In the genomic region with DNA sequence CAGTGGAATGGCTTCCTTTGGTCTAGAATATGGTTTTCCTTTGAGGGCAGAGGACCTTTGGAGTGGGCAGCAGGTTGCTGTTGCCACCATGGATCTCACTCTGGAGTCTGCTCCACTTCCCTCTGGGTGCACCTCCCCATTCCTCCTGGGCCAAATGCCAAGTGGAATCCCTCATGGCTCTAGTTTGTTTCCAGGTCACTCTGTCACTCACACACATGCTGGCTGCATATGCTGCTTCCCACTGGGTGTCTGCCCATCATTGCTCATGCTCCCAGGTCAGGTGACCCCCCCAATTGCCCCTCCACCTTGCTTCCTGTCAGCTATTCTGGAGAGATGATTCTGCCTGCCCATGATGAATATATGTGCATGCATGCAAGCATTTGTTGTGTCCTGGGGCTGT, we compare ENCODE assay signal across 8 mouse cellular contexts. TPM values are rescaled to one million over a fixed set of nuclear protein-coding genes. Genes with fewer than 3 reads are reported as not detected.
DNase-seq lines count a peak whose midpoint lies in the region; ATAC-seq lines count a peak whose summit lies in the region.

No protein-coding gene starts in this region.

- H3K4me1 ChIP-seq in hindbrain, embryonic 13.5 days (replicated peaks): peaks cover 32% of the 10 kb centered on the region
- peaks cover 16% of the 10 kb centered on the region for H3K4me1 ChIP-seq in hindbrain, embryonic 12.5 days
- H3K4me1 ChIP-seq in heart, embryonic 14.5 days (ENCODE audit: control insufficient read depth in 2 of 2, insufficient read depth in 2 of 2, low read length in 2 of 2): peaks cover 38 to 50% of the 10 kb centered on the region in 2 experiments
- H3K4me1 ChIP-seq in lung, embryonic 15.5 days: peaks cover 42% of the 10 kb centered on the region

- no peak overlapping the region for H3K4me3 ChIP-seq in hindbrain, embryonic 13.5 days
- H3K4me3 ChIP-seq in hindbrain, embryonic 12.5 days: no peak overlapping the region
- H3K4me3 ChIP-seq in heart, embryonic 14.5 days (ENCODE audit: control insufficient read depth in 1 of 2, insufficient read depth in 1 of 2, low read depth in 1 of 2, low read length in 2 of 2): no peak overlapping the region
- H3K4me3 ChIP-seq in lung, embryonic 15.5 days: no peak overlapping the region

- no peak overlapping the region for H3K4me2 ChIP-seq in hindbrain, embryonic 13.5 days
- H3K4me2 ChIP-seq in hindbrain, embryonic 12.5 days (replicated peaks): no peak overlapping the region
- no peak overlapping the region for H3K4me2 ChIP-seq in heart, embryonic 14.5 days (ENCODE audit: low read length)
- no peak overlapping the region for H3K4me2 ChIP-seq in lung, embryonic 15.5 days

- DNase-seq in urinary bladder, postnatal 14 days (ENCODE audit: low spot score): peak; percentile 44
- DNase-seq in urinary bladder, postnatal 4 days (ENCODE audit: low spot score in 2 of 2): no peak
- DNase-seq in yolk sac, embryonic 10.5 days (ENCODE audit: low spot score): no peak

- peak overlapping the region; percentile 55 for H3K27ac ChIP-seq in hindbrain, embryonic 13.5 days
- no peak overlapping the region for H3K27ac ChIP-seq in hindbrain, embryonic 12.5 days
- peak overlapping the region; percentile 11 to 49; a peak in 3 of 4 replicates for H3K27ac ChIP-seq in heart, embryonic 14.5 days (replicated peaks in 1 of 2; ENCODE audit: control insufficient read depth in 1 of 2, insufficient read depth in 1 of 2, low read depth in 2 of 2, low read length in 2 of 2)
- H3K27ac ChIP-seq in lung, embryonic 15.5 days: 0 out of 2 replicates have a peak overlapping the region, but pooled peaks have one; percentile 8

- H3K36me3 ChIP-seq in hindbrain, embryonic 13.5 days: peaks cover 4% of the 10 kb centered on the region; the same call in 1 of the 2 replicates
- H3K36me3 ChIP-seq in hindbrain, embryonic 12.5 days: no peaks in the 10 kb centered on the region
- H3K36me3 ChIP-seq in heart, embryonic 14.5 days (ENCODE audit: control insufficient read depth, insufficient read depth, low read length): 0 out of 2 replicates have a peak, but pooled peaks cover 5% of the 10 kb centered on the region
- no peaks in the 10 kb centered on the region for H3K36me3 ChIP-seq in lung, embryonic 15.5 days

- ATAC-seq in hindbrain, embryonic 13.5 days (ENCODE audit: low FRiP score): no peak
- ATAC-seq in hindbrain, embryonic 12.5 days (ENCODE audit: low FRiP score): no peak
- ATAC-seq in heart, embryonic 14.5 days (ENCODE audit: insufficient number of reproducible peaks, insufficient read depth, low FRiP score, low read depth): peak; percentile 37; the same call in 1 of the 2 replicates
- ATAC-seq in lung, embryonic 15.5 days (ENCODE audit: borderline replicate concordance, extremely low read depth, low FRiP score, low TSS enrichment): 0 out of 2 replicates have a peak, but pooled peaks have one; percentile 47
- no peak for ATAC-seq in erythroblast, adult 5-6 weeks (replicated peaks; ENCODE audit: low FRiP score, poor library complexity, severe bottlenecking)

- H3K9me3 ChIP-seq in hindbrain, embryonic 13.5 days: no peaks in the 10 kb centered on the region
- H3K9me3 ChIP-seq in hindbrain, embryonic 12.5 days (replicated peaks): no peaks in the 10 kb centered on the region
- no peaks in the 10 kb centered on the region for H3K9me3 ChIP-seq in heart, embryonic 14.5 days (ENCODE audit: control insufficient read depth, low read length)
- H3K9me3 ChIP-seq in lung, embryonic 15.5 days: no peaks in the 10 kb centered on the region

- H3K9ac ChIP-seq in hindbrain, embryonic 13.5 days: no peak overlapping the region
- no peak overlapping the region for H3K9ac ChIP-seq in hindbrain, embryonic 12.5 days
- no peak overlapping the region for H3K9ac ChIP-seq in heart, embryonic 14.5 days (ENCODE audit: low read length)
- no peak overlapping the region for H3K9ac ChIP-seq in lung, embryonic 15.5 days

- H3K27me3 ChIP-seq in hindbrain, embryonic 13.5 days: no peaks in the 10 kb centered on the region
- H3K27me3 ChIP-seq in hindbrain, embryonic 12.5 days: no peaks in the 10 kb centered on the region
- no peaks in the 10 kb centered on the region for H3K27me3 ChIP-seq in heart, embryonic 14.5 days (ENCODE audit: control insufficient read depth, insufficient read depth, low read length)
- no peaks in the 10 kb centered on the region for H3K27me3 ChIP-seq in lung, embryonic 15.5 days

RNA-seq across cellular contexts. Expression of a gene that starts 14.5 kb away (rescaled TPM):
- 16.3 and 17.2 TPM in 2 replicates for polyA plus RNA-seq in hindbrain, embryonic 13.5 days (2015; fragmentation: Nextera tagmentation; extraction: Ambion mirVana)
- polyA plus RNA-seq in hindbrain, embryonic 12.5 days (2016; fragmentation: Nextera tagmentation; extraction: Ambion mirVana): 19.0 and 19.4 TPM in 2 replicates
- 13.0 and 13.2 TPM in 2 replicates for polyA plus RNA-seq in heart, embryonic 14.5 days (2014; fragmentation: Nextera tagmentation; extraction: Ambion mirVana)
- polyA plus RNA-seq in lung, embryonic 15.5 days (2015; fragmentation: Nextera tagmentation; extraction: Ambion mirVana): 17.2 and 17.5 TPM in 2 replicates
- total RNA-seq in erythroblast, adult 5-6 weeks (2015; ENCODE audit: low replicate concordance): 2.5 and 5.2 TPM in 2 replicates
- 4.0 and 4.7 TPM in 2 replicates for total RNA-seq in erythroblast, adult 5-6 weeks (2017; ENCODE audit: low replicate concordance)

RNA-seq across cellular contexts. Expression of a gene that starts 26.0 kb away (rescaled TPM):
- polyA plus RNA-seq in hindbrain, embryonic 13.5 days (2015; fragmentation: Nextera tagmentation; extraction: Ambion mirVana): 47.7 and 50.5 TPM in 2 replicates
- 47.1 and 48.5 TPM in 2 replicates for polyA plus RNA-seq in hindbrain, embryonic 12.5 days (2016; fragmentation: Nextera tagmentation; extraction: Ambion mirVana)
- polyA plus RNA-seq in heart, embryonic 14.5 days (2014; fragmentation: Nextera tagmentation; extraction: Ambion mirVana): 79.3 and 85.7 TPM in 2 replicates
- polyA plus RNA-seq in lung, embryonic 15.5 days (2015; fragmentation: Nextera tagmentation; extraction: Ambion mirVana): 50.0 and 54.4 TPM in 2 replicates
- total RNA-seq in erythroblast, adult 5-6 weeks (2015; ENCODE audit: low replicate concordance): 21.7 and 45.3 TPM in 2 replicates
- total RNA-seq in erythroblast, adult 5-6 weeks (2017; ENCODE audit: low replicate concordance): 10.9 and 18.1 TPM in 2 replicates

RNA-seq across cellular contexts. Expression of a gene that starts 26.2 kb away (rescaled TPM):
- polyA plus RNA-seq in hindbrain, embryonic 13.5 days (2015; fragmentation: Nextera tagmentation; extraction: Ambion mirVana): 385 and 391 TPM in 2 replicates
- polyA plus RNA-seq in hindbrain, embryonic 12.5 days (2016; fragmentation: Nextera tagmentation; extraction: Ambion mirVana): 313 and 334 TPM in 2 replicates
- 189 and 209 TPM in 2 replicates for polyA plus RNA-seq in heart, embryonic 14.5 days (2014; fragmentation: Nextera tagmentation; extraction: Ambion mirVana)
- 307 and 313 TPM in 2 replicates for polyA plus RNA-seq in lung, embryonic 15.5 days (2015; fragmentation: Nextera tagmentation; extraction: Ambion mirVana)
- 27.1 and 47.4 TPM in 2 replicates for total RNA-seq in erythroblast, adult 5-6 weeks (2015; ENCODE audit: low replicate concordance)
- 53.5 and 56.9 TPM in 2 replicates for total RNA-seq in erythroblast, adult 5-6 weeks (2017; ENCODE audit: low replicate concordance)

RNA-seq across cellular contexts. Expression of a gene that starts 40.4 kb away (rescaled TPM):
- 121 and 125 TPM in 2 replicates for polyA plus RNA-seq in hindbrain, embryonic 13.5 days (2015; fragmentation: Nextera tagmentation; extraction: Ambion mirVana)
- polyA plus RNA-seq in hindbrain, embryonic 12.5 days (2016; fragmentation: Nextera tagmentation; extraction: Ambion mirVana): 128 and 138 TPM in 2 replicates
- polyA plus RNA-seq in heart, embryonic 14.5 days (2014; fragmentation: Nextera tagmentation; extraction: Ambion mirVana): 59.5 and 69.8 TPM in 2 replicates
- polyA plus RNA-seq in lung, embryonic 15.5 days (2015; fragmentation: Nextera tagmentation; extraction: Ambion mirVana): 134 TPM in 2 replicates
- total RNA-seq in erythroblast, adult 5-6 weeks (2015; ENCODE audit: low replicate concordance): 3.8 and 6.1 TPM in 2 replicates
- total RNA-seq in erythroblast, adult 5-6 weeks (2017; ENCODE audit: low replicate concordance): 1.4 and 7.7 TPM in 2 replicates

RNA-seq across cellular contexts. Expression of a gene that starts 43.1 kb away (rescaled TPM):
- 715 and 758 TPM in 2 replicates for polyA plus RNA-seq in hindbrain, embryonic 13.5 days (2015; fragmentation: Nextera tagmentation; extraction: Ambion mirVana)
- polyA plus RNA-seq in hindbrain, embryonic 12.5 days (2016; fragmentation: Nextera tagmentation; extraction: Ambion mirVana): 633 and 755 TPM in 2 replicates
- 900 and 1,040 TPM in 2 replicates for polyA plus RNA-seq in heart, embryonic 14.5 days (2014; fragmentation: Nextera tagmentation; extraction: Ambion mirVana)
- 909 and 953 TPM in 2 replicates for polyA plus RNA-seq in lung, embryonic 15.5 days (2015; fragmentation: Nextera tagmentation; extraction: Ambion mirVana)
- total RNA-seq in erythroblast, adult 5-6 weeks (2015; ENCODE audit: low replicate concordance): 653 and 914 TPM in 2 replicates
- 249 and 1,009 TPM in 2 replicates for total RNA-seq in erythroblast, adult 5-6 weeks (2017; ENCODE audit: low replicate concordance)

Comparison
In these comparisons a context has a peak if more than half of its experiments do, and no peak if none do; other contexts are left out.
1. ATAC-seq: peak in heart, embryonic 14.5 days (single experiment) and lung, embryonic 15.5 days (single experiment); none in hindbrain, embryonic 13.5 days (single experiment), hindbrain, embryonic 12.5 days (single experiment) and erythroblast, adult 5-6 weeks (single experiment).